In the genomic region with DNA sequence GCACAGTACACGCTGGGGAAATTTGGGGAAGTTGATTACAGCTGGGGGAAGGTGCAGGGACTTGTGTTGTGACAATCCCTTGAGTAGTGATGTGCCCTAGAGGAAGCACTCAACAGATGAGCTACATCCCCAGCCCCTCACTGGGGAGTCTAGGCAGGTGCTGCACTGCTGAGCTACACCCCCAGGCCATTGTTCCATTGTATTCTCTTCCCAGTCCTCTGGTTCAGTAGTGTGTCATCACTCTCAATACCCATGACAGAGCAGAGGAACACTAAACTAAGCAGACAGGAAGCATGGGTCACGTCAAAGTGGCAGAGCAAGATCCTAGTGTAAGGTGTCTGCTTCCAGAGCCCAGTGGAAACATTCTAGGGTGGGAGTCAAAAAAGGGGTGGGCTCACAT, we compare ENCODE assay signal across 1 mouse cellular context.
TF ChIP-seq lines count a peak whose summit lies in the region.

No protein-coding gene starts in this region.

TF ChIP-seq in MEL, 35 proteins besides CTCF, POLR2A, EP300 and RAD21 (continued from another document):
- TF ChIP-seq MYB (IDR thresholded peaks at IDR 0.05; ENCODE audit: low read depth, low read length) (no peak), MAZ (IDR thresholded peaks at IDR 0.05; ENCODE audit: low read depth, low read length) (no peak), MAFK (IDR thresholded peaks at IDR 0.05; ENCODE audit: borderline replicate concordance, low read depth, low read length) (no peak)
